Mouse (Mus musculus): ENCODE measurements around the gene Dxo. TPM values are rescaled to one million over a fixed set of nuclear protein-coding genes. Genes with fewer than 3 reads are reported as not detected.
A peak's percentile ranks its signal among the peaks of the same experiment; 100 is the strongest.

Dxo gene
- polyA plus RNA-seq, 1 experiment = not detected

DNA sequence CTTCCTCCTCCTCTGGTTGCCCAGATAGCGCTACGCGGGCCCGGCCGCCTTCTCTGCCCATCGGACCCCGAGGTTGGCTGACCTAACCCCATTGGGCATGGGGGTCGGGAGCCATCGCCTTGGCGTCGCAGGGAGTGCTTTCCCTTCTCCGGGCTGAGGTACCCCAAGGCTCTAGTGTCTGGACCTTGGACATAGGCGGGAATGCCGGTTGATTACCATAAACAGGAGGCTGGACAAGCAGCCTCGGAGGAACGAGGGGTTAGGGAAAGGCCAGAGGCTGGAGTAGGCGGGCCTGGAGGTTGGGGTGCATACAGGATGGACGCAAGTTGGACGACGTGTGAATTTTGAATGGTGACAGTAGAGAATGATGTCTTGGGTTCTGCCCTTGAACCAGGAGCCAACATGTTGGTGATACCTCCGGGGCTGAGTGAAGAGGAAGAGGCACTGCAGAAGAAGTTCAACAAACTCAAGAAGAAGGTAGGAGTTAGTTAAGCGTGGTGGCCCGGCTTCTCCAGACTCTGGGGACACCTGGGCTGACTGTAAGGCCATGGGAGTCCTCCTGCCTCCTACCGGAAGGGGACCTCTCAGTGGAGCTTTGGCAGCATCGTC lies 13.8 kb downstream of the Dxo start:
- 2% methylated on average over 25 of the region's 25 CpGs for WGBS
- no peak overlapping the region for H3K27ac ChIP-seq (ENCODE audit: insufficient read depth, low read depth, low read length)

DNA sequence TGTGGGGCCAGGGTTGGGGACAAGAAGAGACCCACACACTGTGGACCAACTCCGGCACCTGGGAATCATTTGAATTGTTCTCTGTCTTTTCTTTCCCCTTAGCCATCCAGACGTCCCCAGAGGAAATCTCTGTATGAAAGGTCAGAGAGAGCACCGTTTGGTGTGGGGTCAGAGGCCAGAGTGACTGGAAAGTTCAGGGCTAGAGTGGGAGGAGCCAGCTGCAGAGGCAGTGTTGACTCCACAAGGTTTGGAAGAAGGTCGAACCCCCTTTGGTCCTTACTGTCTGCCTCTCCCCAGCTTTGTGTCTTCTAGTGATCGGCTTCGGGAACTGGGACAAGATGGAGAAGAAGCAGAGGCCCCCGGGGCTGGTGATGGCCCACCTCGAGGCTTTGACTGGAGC lies 16.7 kb downstream of the Dxo start:
- H3K27ac ChIP-seq (ENCODE audit: insufficient read depth, low read depth, low read length) = no peak overlapping the region
- no peak for TF ChIP-seq POLR2A (IDR thresholded peaks at IDR 0.05; ENCODE audit: insufficient read depth, low read depth, low read length)
- no peak for TF ChIP-seq CTCF (IDR thresholded peaks at IDR 0.05; ENCODE audit: insufficient read depth, low read depth, low read length)
- no peak overlapping the region for H3K4me3 ChIP-seq (ENCODE audit: insufficient read depth, low read depth, low read length)
- H3K4me1 ChIP-seq (ENCODE audit: control insufficient read depth, insufficient read depth, low read length) = peaks cover 8% of the 10 kb centered on the region
- WGBS = 81% methylated on average over 8 of the region's 8 CpGs

More for the DNA sequence above, 13.8 kb downstream of the Dxo start:
- Histone ChIP-seq H3K4me3 (ENCODE audit: insufficient read depth, low read depth, low read length) (peak overlapping the region; percentile 67), H3K4me1 (ENCODE audit: control insufficient read depth, insufficient read depth, low read length) (peaks cover 8% of the 10 kb centered on the region)
- TF ChIP-seq CTCF (IDR thresholded peaks at IDR 0.05; ENCODE audit: insufficient read depth, low read depth, low read length) = no peak
- TF ChIP-seq POLR2A (IDR thresholded peaks at IDR 0.05; ENCODE audit: insufficient read depth, low read depth, low read length) = no peak

DNA sequence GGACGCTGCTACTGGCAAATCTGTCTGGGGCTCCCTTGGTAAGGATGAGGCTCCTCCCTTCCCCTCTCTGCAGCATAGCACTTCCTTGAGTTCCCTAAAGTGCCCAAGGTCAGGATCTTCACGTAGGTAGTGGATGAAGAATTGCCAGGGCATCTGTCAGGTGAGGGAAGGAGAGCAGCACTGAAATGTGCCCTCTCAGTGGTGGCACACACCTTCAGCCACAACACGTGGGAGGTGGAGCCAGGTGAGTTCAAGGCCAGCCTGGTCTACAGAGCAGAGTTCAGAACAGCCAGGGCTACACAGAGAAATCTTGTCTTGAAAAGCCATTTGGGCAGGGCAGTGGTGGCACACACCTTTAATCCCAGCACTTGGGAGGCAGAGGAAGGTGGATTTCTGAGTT lies 17.9 kb downstream of the Dxo start:
- WGBS = 80% methylated on average over 3 of the region's 3 CpGs
- H3K27ac ChIP-seq (ENCODE audit: insufficient read depth, low read depth, low read length) = no peak overlapping the region
- H3K4me3 ChIP-seq (ENCODE audit: insufficient read depth, low read depth, low read length) = no peak overlapping the region
- peaks cover 6% of the 10 kb centered on the region for H3K4me1 ChIP-seq (ENCODE audit: control insufficient read depth, insufficient read depth, low read length)
- no peak for TF ChIP-seq POLR2A (IDR thresholded peaks at IDR 0.05; ENCODE audit: insufficient read depth, low read depth, low read length)
- TF ChIP-seq CTCF (IDR thresholded peaks at IDR 0.05; ENCODE audit: insufficient read depth, low read depth, low read length) = no peak

DNA sequence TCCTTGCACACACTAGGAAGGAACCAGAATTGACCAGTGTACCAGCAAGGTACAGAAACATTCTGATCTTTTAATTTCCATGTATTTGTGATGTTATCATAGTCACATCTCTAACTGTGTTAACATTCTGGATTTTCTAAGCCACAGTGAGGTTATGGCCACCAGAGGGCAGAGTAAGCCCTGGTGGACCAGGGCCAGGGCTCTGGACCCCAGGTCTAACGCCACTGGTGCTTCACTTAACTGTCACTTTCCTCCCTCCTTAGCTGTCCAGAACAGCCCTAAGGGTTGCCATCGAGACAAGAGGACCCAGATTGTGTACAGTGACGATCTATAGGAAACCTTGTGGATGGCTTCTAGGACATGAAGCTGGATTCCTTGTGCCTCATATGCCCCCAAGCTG lies 19.0 kb downstream of the Dxo start:
- WGBS = 31% methylated on average over 3 of the region's 3 CpGs
- TF ChIP-seq POLR2A (IDR thresholded peaks at IDR 0.05; ENCODE audit: insufficient read depth, low read depth, low read length) (no peak), CTCF (IDR thresholded peaks at IDR 0.05; ENCODE audit: insufficient read depth, low read depth, low read length) (peak; percentile 56; the same call in 1 of the 2 replicates)

DNA sequence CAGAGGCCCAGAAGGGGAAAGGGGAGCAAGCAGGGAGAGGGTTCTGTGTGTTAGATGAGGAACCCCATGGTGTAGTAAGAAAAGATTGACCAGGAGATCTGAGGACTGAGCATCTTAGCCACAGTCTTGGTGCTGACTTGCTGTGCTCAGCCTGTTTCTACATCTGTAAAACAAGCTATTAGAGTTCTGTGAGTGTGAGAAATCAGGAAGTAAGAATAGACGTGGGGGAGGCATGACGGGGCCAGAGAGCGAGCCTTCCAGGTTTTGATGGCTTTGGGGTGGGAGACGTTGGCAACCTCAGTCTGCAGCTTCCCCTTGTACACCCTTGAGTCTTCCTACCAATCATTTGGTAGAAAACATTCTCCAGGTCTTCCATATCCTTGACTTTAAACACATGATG lies 21.9 kb downstream of the Dxo start:
- no peak overlapping the region for H3K4me3 ChIP-seq (ENCODE audit: insufficient read depth, low read depth, low read length)
- H3K4me1 ChIP-seq (ENCODE audit: control insufficient read depth, insufficient read depth, low read length) = no peaks in the 10 kb centered on the region
- TF ChIP-seq CTCF (IDR thresholded peaks at IDR 0.05; ENCODE audit: insufficient read depth, low read depth, low read length) (no peak), POLR2A (IDR thresholded peaks at IDR 0.05; ENCODE audit: insufficient read depth, low read depth, low read length) (no peak)
- 72% methylated on average over 4 of the region's 4 CpGs for WGBS
- no peak overlapping the region for H3K27ac ChIP-seq (ENCODE audit: insufficient read depth, low read depth, low read length)

More for the DNA sequence above, 19.0 kb downstream of the Dxo start:
- Histone ChIP-seq H3K27ac (ENCODE audit: insufficient read depth, low read depth, low read length) (no peak overlapping the region), H3K4me1 (ENCODE audit: control insufficient read depth, insufficient read depth, low read length) (peaks cover 2% of the 10 kb centered on the region), H3K4me3 (ENCODE audit: insufficient read depth, low read depth, low read length) (no peak overlapping the region)

DNA sequence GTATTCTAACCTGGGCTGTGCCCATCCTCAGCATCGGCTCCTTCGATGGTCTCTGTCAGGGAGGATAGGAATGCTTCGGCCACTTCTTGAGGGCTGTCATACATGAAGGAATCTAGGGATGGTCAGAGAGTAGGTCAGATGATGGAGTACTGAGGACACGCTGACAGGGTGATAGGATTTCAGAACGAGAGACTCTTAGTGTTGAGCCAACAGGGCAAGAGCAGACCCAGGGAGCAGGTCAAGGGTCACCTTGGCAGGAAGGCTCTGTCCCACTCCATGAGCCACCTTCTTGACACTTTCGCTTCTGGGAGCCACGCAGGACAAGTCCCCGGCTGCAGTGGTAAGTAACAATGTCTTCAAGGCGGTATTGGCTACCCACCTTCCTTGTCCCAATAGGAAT lies 23.7 kb downstream of the Dxo start:
- Histone ChIP-seq H3K4me3 (ENCODE audit: insufficient read depth, low read depth, low read length) (no peak overlapping the region), H3K4me1 (ENCODE audit: control insufficient read depth, insufficient read depth, low read length) (no peaks in the 10 kb centered on the region), H3K27ac (ENCODE audit: insufficient read depth, low read depth, low read length) (no peak overlapping the region)
- TF ChIP-seq POLR2A (IDR thresholded peaks at IDR 0.05; ENCODE audit: insufficient read depth, low read depth, low read length) (no peak), CTCF (IDR thresholded peaks at IDR 0.05; ENCODE audit: insufficient read depth, low read depth, low read length) (no peak)
- 88% methylated on average over 9 of the region's 9 CpGs for WGBS

DNA sequence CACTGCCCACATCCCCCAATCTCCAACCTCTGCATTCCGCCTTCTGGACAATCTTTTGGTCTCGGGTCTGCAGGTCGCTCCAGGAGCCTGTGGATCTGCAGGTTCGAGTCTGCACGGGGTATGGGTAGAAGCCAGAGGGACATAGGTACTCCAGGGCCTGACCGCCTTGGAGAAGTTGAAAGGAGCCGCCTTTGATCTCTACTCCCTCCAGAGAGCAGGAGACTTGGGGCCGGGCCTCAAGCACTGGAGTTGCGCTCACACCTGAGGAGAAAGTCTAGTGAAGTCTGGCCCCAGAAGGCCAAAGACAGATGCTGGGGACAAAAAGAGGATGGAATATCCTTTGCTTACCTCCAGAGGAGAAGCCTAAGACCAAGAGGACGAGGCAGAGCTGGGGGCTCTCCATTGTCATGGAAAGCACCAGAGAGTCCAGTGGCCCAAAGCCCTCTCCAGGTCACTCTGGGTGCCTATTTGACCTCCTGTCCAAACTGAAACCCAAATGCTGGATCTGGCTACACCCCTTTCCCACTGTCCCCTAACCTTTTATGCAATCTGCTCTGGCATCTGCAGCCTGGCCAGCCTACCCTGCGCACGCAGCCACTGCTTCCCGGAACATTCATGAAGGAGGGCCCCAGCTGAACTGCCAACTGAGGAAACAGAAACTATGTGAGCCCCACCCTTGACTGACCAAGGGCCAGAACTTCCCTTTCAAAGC lies 25.0 kb downstream of the Dxo start:
- 71% methylated on average over 13 of the region's 13 CpGs for WGBS
- Histone ChIP-seq H3K4me1 (ENCODE audit: control insufficient read depth, insufficient read depth, low read length) (no peaks in the 10 kb centered on the region), H3K4me3 (ENCODE audit: insufficient read depth, low read depth, low read length) (no peak overlapping the region), H3K27ac (ENCODE audit: insufficient read depth, low read depth, low read length) (no peak overlapping the region)
- no peak for TF ChIP-seq CTCF (IDR thresholded peaks at IDR 0.05; ENCODE audit: insufficient read depth, low read depth, low read length)
- TF ChIP-seq POLR2A (IDR thresholded peaks at IDR 0.05; ENCODE audit: insufficient read depth, low read depth, low read length) = no peak

DNA sequence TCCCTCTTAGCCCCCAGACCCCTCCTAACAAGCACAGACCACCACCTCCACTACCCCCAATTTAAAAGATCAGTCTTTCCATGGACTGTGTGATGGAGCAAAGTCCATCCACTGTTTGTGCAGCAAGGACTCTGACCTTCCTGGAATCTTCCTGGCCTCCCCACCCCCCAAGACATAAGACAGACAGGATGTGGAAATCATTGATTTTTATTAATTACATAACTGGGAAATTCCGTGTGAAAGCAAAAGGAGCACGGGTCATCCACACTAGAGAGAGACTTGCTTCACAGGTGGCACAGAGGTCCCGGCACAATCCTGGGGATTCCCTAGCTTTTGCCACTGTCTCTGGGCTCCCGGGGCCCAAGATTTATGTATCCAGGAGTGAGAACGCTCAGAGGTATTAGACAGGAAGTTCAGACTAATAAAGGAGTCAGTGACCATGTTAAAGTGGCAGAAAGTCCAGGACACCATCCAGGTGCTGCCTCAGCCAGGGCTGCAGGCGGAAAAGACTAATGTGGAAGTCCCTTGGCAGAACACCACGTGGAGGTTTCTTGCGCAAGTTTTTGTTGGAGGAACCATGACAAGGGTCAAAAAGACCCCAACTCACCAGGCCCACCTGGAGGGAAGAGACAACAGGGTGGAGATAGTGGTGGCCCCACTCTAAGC lies 25.7 kb downstream of the Dxo start, which contains the start of gene Cfb:
TSS of gene Cfb (minus strand) at position 103 of the 666 bp plus-strand sequence.
- Histone ChIP-seq H3K4me1 (ENCODE audit: control insufficient read depth, insufficient read depth, low read length) (no peaks in the 10 kb centered on the region), H3K27ac (ENCODE audit: insufficient read depth, low read depth, low read length) (no peak within 1 kb of the TSS), H3K4me3 (ENCODE audit: insufficient read depth, low read depth, low read length) (no peak within 1 kb of the TSS)
- no peak for TF ChIP-seq CTCF (IDR thresholded peaks at IDR 0.05; ENCODE audit: insufficient read depth, low read depth, low read length)
- no peak for TF ChIP-seq POLR2A (IDR thresholded peaks at IDR 0.05; ENCODE audit: insufficient read depth, low read depth, low read length)
- WGBS = 66% methylated on average over 8 of the region's 8 CpGs

DNA sequence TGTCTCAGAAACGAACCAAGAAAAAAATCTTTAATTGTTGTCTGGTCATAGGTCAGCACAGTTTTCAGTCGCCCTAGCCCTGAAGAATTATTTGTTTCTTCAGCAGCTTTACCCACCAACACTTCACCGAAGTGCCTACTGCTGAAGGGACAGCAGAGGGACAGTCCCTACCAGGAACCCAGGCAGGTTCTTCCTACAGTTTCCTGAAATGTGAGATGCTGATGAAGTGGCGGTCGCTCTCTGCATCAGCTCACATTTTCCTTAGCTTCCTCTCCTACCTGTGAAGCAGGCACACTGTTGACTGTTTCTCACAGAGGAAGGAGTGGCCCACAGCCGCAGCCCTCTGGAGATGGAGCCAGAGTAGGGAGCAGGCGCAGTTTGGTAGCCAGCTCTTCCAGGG lies 29.2 kb downstream of the Dxo start:
- WGBS = 67% methylated on average over 7 of the region's 7 CpGs

More for the DNA sequence above, 29.2 kb downstream of the Dxo start:
- Histone ChIP-seq H3K27ac (ENCODE audit: insufficient read depth, low read depth, low read length) (no peak overlapping the region), H3K4me1 (ENCODE audit: control insufficient read depth, insufficient read depth, low read length) (no peaks in the 10 kb centered on the region), H3K4me3 (ENCODE audit: insufficient read depth, low read depth, low read length) (no peak overlapping the region)
- no peak for TF ChIP-seq POLR2A (IDR thresholded peaks at IDR 0.05; ENCODE audit: insufficient read depth, low read depth, low read length)
- no peak for TF ChIP-seq CTCF (IDR thresholded peaks at IDR 0.05; ENCODE audit: insufficient read depth, low read depth, low read length)

Measured in olfactory bulb, adult 2 months (tissue).